Mouse (Mus musculus) hindbrain, embryonic 16.5 days (tissue): ENCODE data around the gene Atp13a3. TPM values are rescaled to one million over a fixed set of nuclear protein-coding genes. Genes with fewer than 3 reads are reported as not detected.
"Not testable (repeated sequence)": the region's sequence is repeated elsewhere in the genome, so short reads cannot be mapped to it uniquely, and the experiment has no call there.

Experiments used
- ATAC-seq: fragments of 200-750 bp; cut with Nextera tagmentation; 2 replicates; pipeline ENCODE4 v1.8.0; 2017; ENCODE audit warnings: moderate TSS enrichment, moderate library complexity
- H3K27ac ChIP-seq: fragments of 300-500 bp; sonication (generic); 2 replicates; pipeline ENCODE4 v1.5.1; 2014; ENCODE audit warnings: low read depth, mild to moderate bottlenecking, control low read depth, low read length, moderate library complexity
- H3K27me3 ChIP-seq: fragments of 300-500 bp; sonication (generic); replicated peaks from 2 replicates; pipeline ENCODE4 v1.6.1; 2014; ENCODE audit warnings: low read length; ENCODE audit not compliant: control insufficient read depth, insufficient read depth
- H3K36me3 ChIP-seq: fragments of 300-500 bp; sonication (generic); 2 replicates; pipeline ENCODE4 v1.6.1; 2014; ENCODE audit warnings: mild to moderate bottlenecking, low read length, moderate library complexity, mixed read lengths; ENCODE audit not compliant: control insufficient read depth, insufficient read depth
- H3K4me1 ChIP-seq: fragments of 300-500 bp; sonication (generic); 2 replicates; pipeline ENCODE4 v1.6.1; 2014; ENCODE audit warnings: low read depth, low read length; ENCODE audit not compliant: control insufficient read depth, insufficient read depth
- H3K4me2 ChIP-seq: fragments of 300-500 bp; sonication (generic); 2 replicates; pipeline ENCODE4 v1.6.1; 2014; ENCODE audit warnings: mild to moderate bottlenecking, low read length, control low read depth, moderate library complexity
- H3K4me3 ChIP-seq: fragments of 300-500 bp; sonication (generic); 2 replicates; pipeline ENCODE4 v1.5.1; 2014; ENCODE audit warnings: mild to moderate bottlenecking, low read length, control low read depth, moderate library complexity
- H3K9ac ChIP-seq: fragments of 300-500 bp; sonication (generic); 2 replicates; pipeline ENCODE4 v1.6.1; 2014; ENCODE audit warnings: low read depth, mild to moderate bottlenecking, control low read depth, low read length, moderate library complexity
- H3K9me3 ChIP-seq: fragments of 300-500 bp; sonication (generic); 2 replicates; pipeline ENCODE4 v1.6.1; 2014; ENCODE audit warnings: mild to moderate bottlenecking, low read length, moderate library complexity; ENCODE audit not compliant: control insufficient read depth
- WGBS: fragments of 180-500 bp; shearing (Covaris S2); extraction: QIAGEN DNeasy Blood & Tissue Kit; methylation state at CpG from one replicate; pipeline ENCODE4 v1.1.7; 2014; 5-methylcytosine and 5-hydroxymethylcytosine counted together
- polyA plus RNA-seq: library from polyadenylated mRNA; unstranded; fragments of >200 nt; fragmentation: Nextera tagmentation; extraction: Ambion mirVana; gene quantifications from 2 replicates; pipeline ENCODE4 v1.2.1, GENCODE M21; 2015

Gene Atp13a3
- polyA plus RNA-seq: 5.7 and 6.9 TPM in 2 replicates

DNA sequence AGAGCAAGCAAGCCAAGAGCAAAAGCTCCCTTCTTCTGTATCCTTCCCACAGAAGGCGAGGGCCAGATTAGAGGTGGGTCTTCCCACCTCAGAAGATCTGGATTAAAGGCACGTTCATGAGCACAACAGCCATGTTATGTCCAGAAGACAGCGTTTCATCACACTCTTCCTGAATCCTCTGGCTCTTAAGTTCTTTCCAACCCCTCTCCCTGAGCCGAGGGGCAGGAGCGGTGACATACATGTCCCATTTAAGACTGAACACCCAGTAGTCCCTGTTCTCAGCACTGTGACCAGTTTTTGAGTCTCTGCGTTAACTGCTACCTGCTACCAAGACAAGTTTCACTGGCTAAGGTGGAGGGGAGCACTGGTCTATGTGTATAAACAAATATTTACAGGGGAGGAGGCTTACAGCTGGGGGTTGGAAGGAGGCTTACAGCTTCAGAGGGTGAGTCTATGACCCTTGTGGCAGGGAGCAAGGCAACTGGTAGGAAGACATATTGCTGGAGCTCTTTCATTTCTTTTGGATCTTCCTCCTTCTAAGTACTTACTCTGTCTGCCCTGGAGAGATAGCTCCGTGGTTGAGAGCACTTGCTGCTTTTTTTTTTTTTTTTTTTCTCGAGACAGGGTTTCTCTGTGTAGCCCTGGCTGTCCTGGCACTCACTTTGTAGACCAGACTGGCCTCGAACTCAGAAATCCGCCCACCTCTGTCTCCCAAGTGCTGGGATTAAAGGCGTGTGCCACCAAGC, at the start of gene Atp13a3:
Gene Atp13a3, minus strand, starts transcription at position 51 of the 746 bp plus-strand sequence.
- ATAC-seq: no peak
- no peaks in the 10 kb centered on the region for H3K27me3 ChIP-seq
- no peak within 1 kb of the TSS for H3K4me2 ChIP-seq
- H3K4me1 ChIP-seq: no peaks in the 10 kb centered on the region
- no peaks in the 10 kb centered on the region for H3K36me3 ChIP-seq
- no peak within 1 kb of the TSS for H3K27ac ChIP-seq
- H3K9ac ChIP-seq: no peak within 1 kb of the TSS
- no peak within 1 kb of the TSS for H3K4me3 ChIP-seq
- no peaks in the 10 kb centered on the region for H3K9me3 ChIP-seq
- 80% methylated on average over 11 of the region's 11 CpGs for WGBS

DNA sequence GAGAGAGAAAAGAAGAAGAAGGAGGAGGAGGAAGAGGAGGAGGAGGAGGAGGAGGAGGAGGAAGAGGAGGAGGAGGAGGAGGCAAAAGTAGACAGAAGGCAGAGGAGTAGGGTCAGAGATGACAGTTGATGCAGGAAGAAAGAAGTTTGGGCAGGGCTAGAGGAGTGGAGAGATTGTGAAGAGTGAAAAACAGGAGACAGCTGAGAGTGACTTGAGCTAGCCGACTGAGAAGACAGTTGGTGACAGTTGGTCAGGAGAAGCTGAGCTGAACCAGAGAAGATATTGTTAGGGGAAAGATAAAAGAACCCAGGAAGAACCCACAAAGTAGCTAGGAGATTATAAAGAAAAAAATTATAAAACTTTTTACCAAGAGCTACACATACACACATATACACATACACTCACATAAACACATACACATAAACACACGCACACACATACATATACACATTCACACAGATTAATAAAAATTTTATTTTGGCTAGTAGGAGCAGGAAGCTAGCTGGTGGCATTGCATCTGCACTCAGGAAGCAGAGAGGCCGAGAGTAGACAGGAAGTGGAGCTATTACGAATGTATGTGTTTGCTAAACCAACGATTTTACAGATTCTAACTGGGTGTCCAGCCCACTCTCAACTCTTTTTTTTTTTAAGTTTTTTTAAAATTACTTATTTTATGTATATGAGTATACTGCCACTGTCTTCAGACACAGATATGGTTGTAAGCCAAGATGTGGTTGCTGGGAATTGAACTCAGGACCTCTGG, 47.6 kb upstream of the Atp13a3 start:
- Histone ChIP-seq H3K4me1 (no peaks in the 10 kb centered on the region), H3K4me2 (no peak overlapping the region), H3K9me3 (no peaks in the 10 kb centered on the region), H3K4me3 (no peak overlapping the region), H3K36me3 (no peaks in the 10 kb centered on the region), H3K27ac (no peak overlapping the region), H3K27me3 (no peaks in the 10 kb centered on the region), H3K9ac (no peak overlapping the region)
- no peak for ATAC-seq
- 79% methylated on average over 5 of the region's 5 CpGs for whole genome bisulfite sequencing

GRCm38 (mm10) chr16:30451174-30451573, 45.4 kb upstream of the Atp13a3 start:
- H3K9me3 ChIP-seq, H3K27ac ChIP-seq, H3K4me3 ChIP-seq, H3K27me3 ChIP-seq, H3K4me1 ChIP-seq, H3K9ac ChIP-seq, ATAC-seq, H3K4me2 ChIP-seq, H3K36me3 ChIP-seq: not testable (repeated sequence)
- WGBS: 88% methylated on average over 2 of the region's 2 CpGs

GRCm38 (mm10) chr16:30449017-30449416, 43.2 kb upstream of the Atp13a3 start:
- Histone ChIP-seq H3K4me1 (no peaks in the 10 kb centered on the region), H3K9ac (no peak overlapping the region), H3K27me3 (no peaks in the 10 kb centered on the region), H3K27ac (no peak overlapping the region), H3K9me3 (no peaks in the 10 kb centered on the region), H3K4me2 (no peak overlapping the region), H3K36me3 (no peaks in the 10 kb centered on the region), H3K4me3 (no peak overlapping the region)
- 95% methylated on average over 1 of the region's 1 CpGs for WGBS
- no peak for ATAC-seq

GRCm38 (mm10) chr16:30448169-30448568, 42.4 kb upstream of the Atp13a3 start:
- Histone ChIP-seq H3K27me3 (no peaks in the 10 kb centered on the region), H3K4me3 (no peak overlapping the region), H3K4me2 (no peak overlapping the region), H3K4me1 (no peaks in the 10 kb centered on the region), H3K27ac (no peak overlapping the region), H3K9ac (no peak overlapping the region), H3K9me3 (no peaks in the 10 kb centered on the region), H3K36me3 (no peaks in the 10 kb centered on the region)
- 85% methylated on average over 3 of the region's 3 CpGs for WGBS
- no peak for ATAC-seq

GRCm38 (mm10) chr16:30447642-30448041, 41.9 kb upstream of the Atp13a3 start:
- no peak overlapping the region for H3K4me2 ChIP-seq
- ATAC-seq: no peak
- no peaks in the 10 kb centered on the region for H3K4me1 ChIP-seq
- no peak overlapping the region for H3K9ac ChIP-seq
- no peaks in the 10 kb centered on the region for H3K36me3 ChIP-seq
- H3K4me3 ChIP-seq: no peak overlapping the region
- 72% methylated on average over 4 of the region's 4 CpGs for whole genome bisulfite sequencing
- no peak overlapping the region for H3K27ac ChIP-seq
- no peaks in the 10 kb centered on the region for H3K27me3 ChIP-seq
- no peaks in the 10 kb centered on the region for H3K9me3 ChIP-seq

DNA sequence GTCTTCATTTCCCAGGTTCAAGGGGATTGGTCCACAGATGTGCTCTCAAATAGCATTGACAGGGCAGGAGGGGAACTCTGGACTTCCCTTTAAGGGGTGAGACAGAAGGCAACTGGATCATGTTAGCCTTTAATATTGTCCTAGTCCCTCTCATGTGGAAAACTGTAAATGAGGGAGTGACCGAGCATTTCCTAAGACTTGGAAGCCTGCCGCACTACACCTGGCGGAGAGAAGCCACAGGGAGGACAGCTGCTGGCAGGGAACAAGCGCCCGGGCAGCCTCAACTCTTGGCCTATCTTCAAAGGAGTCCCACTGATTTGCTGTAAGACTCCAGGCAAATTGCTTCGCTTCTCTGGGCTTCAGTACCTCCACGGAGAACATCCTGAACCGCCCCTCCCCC, 37.6 kb upstream of the Atp13a3 start:
- Histone ChIP-seq H3K4me2 (no peak overlapping the region), H3K9me3 (no peaks in the 10 kb centered on the region), H3K4me1 (no peaks in the 10 kb centered on the region), H3K27me3 (no peaks in the 10 kb centered on the region), H3K36me3 (no peaks in the 10 kb centered on the region), H3K9ac (no peak overlapping the region), H3K27ac (no peak overlapping the region), H3K4me3 (no peak overlapping the region)
- 51% methylated on average over 8 of the region's 8 CpGs for WGBS
- ATAC-seq: no peak

DNA sequence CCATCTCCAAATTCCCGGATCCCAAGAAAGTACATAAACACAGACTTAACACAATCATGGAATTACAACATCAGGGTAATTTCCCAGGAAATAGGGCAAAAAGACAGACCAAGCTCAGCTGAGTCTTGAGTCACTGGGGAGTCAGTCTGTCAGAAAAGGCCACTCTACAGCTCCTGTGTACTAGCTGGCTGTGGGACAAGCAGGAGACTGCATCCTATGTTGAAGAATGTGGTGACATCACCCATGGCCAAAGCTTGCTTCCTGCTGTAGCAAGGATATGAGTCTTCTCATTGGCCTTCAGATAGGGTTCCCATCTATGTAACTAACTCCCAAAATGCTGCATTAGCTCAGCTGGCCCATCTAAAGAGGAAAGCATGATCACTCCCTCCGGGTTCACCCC, 36.7 kb upstream of the Atp13a3 start:
- Histone ChIP-seq H3K9ac (no peak overlapping the region), H3K4me3 (no peak overlapping the region), H3K9me3 (no peaks in the 10 kb centered on the region), H3K36me3 (no peaks in the 10 kb centered on the region), H3K27ac (no peak overlapping the region), H3K4me2 (no peak overlapping the region), H3K27me3 (no peaks in the 10 kb centered on the region), H3K4me1 (no peaks in the 10 kb centered on the region)
- WGBS: 90% methylated on average over 2 of the region's 2 CpGs
- no peak for ATAC-seq

GRCm38 (mm10) chr16:30441409-30441808, 35.6 kb upstream of the Atp13a3 start:
- Histone ChIP-seq H3K27ac (no peak overlapping the region), H3K4me1 (no peaks in the 10 kb centered on the region), H3K9ac (no peak overlapping the region), H3K36me3 (no peaks in the 10 kb centered on the region), H3K4me2 (no peak overlapping the region), H3K4me3 (no peak overlapping the region), H3K9me3 (no peaks in the 10 kb centered on the region), H3K27me3 (no peaks in the 10 kb centered on the region)
- no peak for ATAC-seq
- 97% methylated on average over 4 of the region's 4 CpGs for WGBS
